Mouse (Mus musculus) gastrocnemius, adult 8-10 months (tissue): ENCODE measurements around the gene Crybg1. TPM values are rescaled to one million over a fixed set of nuclear protein-coding genes. Genes with fewer than 3 reads are reported as not detected.

Experiments
- DNase-seq, 2 experiments: peaks; one replicate each; pipeline ENCODE4 v3.0.0; 2022; ENCODE audit warnings: low spot score in 2 of 2
- total RNA-seq, 4 experiments: library from RNA; stranded (reverse); gene quantifications; 2 replicates each; pipeline ENCODE4 v1.2.4; 2022

Crybg1 gene
- total RNA-seq: 1 to 10 TPM in 1 of 4 experiments, under 1 TPM in 3; 0.56 to 1.4 (median 0.90) TPM

- peak; percentile 10 to 18 for DNase-seq
Measured at GRCm38 (mm10) chr10:44148337-44149317, at the start of gene Crybg1. Gene Crybg1, minus strand, starts transcription at chr10:44148853.

- DNase-seq: no peak
Measured at GRCm38 (mm10) chr10:44177365-44177764, 28.7 kb upstream of the Crybg1 start.

- no peak for DNase-seq
Measured at GRCm38 (mm10) chr10:44176548-44176947, 27.9 kb upstream of the Crybg1 start.

- DNase-seq: no peak
Measured at GRCm38 (mm10) chr10:44176120-44176519, 27.5 kb upstream of the Crybg1 start.

GRCm38 (mm10) chr10:44170145-44170544 is 21.5 kb upstream of the Crybg1 start:
- DNase-seq: no peak

GRCm38 (mm10) chr10:44167061-44167460 is 18.4 kb upstream of the Crybg1 start:
- DNase-seq: no peak

- DNase-seq: no peak
Measured at GRCm38 (mm10) chr10:44164258-44164975, 15.8 kb upstream of the Crybg1 start.

- DNase-seq: no peak
Measured at GRCm38 (mm10) chr10:44163028-44163427, 14.4 kb upstream of the Crybg1 start.

GRCm38 (mm10) chr10:44160150-44160549 is 11.5 kb upstream of the Crybg1 start:
- DNase-seq: no peak

GRCm38 (mm10) chr10:44157489-44157888 is 8.8 kb upstream of the Crybg1 start:
- no peak for DNase-seq

GRCm38 (mm10) chr10:44150501-44150900 is 1.8 kb upstream of the Crybg1 start:
- no peak for DNase-seq

- DNase-seq: no peak
Measured at GRCm38 (mm10) chr10:44143401-44143800, 5.3 kb downstream of the Crybg1 start.

- no peak for DNase-seq
Measured at GRCm38 (mm10) chr10:44138137-44138855, 10.4 kb downstream of the Crybg1 start.

- DNase-seq: no peak
Measured at GRCm38 (mm10) chr10:44126047-44126446, 22.6 kb downstream of the Crybg1 start.

GRCm38 (mm10) chr10:44124400-44124933 is 24.2 kb downstream of the Crybg1 start:
- DNase-seq: no peak

- DNase-seq: no peak
Measured at GRCm38 (mm10) chr10:44118616-44119015, 30.0 kb downstream of the Crybg1 start.

- no peak for DNase-seq
Measured at GRCm38 (mm10) chr10:44116796-44117195, 31.9 kb downstream of the Crybg1 start.

GRCm38 (mm10) chr10:44114611-44115010 is 34.0 kb downstream of the Crybg1 start:
- no peak for DNase-seq

GRCm38 (mm10) chr10:44112005-44112675 is 36.5 kb downstream of the Crybg1 start:
- no peak for DNase-seq

- no peak for DNase-seq
Measured at GRCm38 (mm10) chr10:44111168-44111567, 37.5 kb downstream of the Crybg1 start.

- no peak for DNase-seq
Measured at GRCm38 (mm10) chr10:44110460-44110859, 38.2 kb downstream of the Crybg1 start.
